Mouse (Mus musculus): ENCODE results near the gene Rbm24.

Rbm24 gene

DNA sequence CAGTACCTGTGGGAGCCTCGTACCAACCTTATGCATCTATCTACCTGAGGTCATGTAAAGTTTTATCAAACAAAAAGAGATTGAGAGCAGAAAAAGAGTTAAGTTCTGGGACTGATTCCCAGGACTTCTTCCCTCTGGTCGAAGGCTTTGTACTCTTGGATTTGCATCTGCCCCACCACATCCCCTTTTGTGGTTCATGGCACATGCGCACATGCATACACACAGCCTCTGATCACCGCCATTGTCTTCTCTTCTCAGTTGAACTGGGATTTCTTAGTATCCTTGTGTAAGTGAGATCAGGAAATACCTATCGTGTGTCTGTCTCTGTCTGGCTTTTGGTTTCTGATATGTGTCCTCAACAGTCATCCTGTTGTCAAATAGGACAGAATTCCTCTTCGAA lies 20.7 kb downstream of the Rbm24 start:
- DNase-seq (ENCODE audit: low spot score), result no peak

DNA sequence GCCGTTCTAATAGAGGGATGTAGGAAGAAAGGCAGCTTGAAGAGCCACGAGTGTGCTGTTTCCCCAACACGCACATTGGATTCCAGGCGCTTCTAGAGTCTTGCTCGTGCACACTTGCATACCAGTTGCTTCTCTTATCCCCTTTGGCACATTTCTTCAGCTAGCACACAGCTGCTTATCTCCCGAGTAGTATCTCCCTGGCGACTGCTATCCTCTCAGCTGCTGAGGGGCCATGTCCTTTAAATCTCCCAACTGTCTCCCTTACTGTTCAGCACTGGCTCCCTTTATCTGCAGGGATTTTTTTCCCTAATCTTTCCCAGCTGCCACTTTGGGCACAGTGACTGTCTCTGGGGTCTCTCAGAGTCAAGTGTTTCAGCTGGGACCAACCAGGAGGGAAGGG lies 25.8 kb downstream of the Rbm24 start:
- DNase-seq (ENCODE audit: low spot score), result no peak

GRCm38 (mm10) chr13:46446062-46446461 lies 27.8 kb downstream of the Rbm24 start:
- no peak for DNase-seq (ENCODE audit: low spot score)

DNA sequence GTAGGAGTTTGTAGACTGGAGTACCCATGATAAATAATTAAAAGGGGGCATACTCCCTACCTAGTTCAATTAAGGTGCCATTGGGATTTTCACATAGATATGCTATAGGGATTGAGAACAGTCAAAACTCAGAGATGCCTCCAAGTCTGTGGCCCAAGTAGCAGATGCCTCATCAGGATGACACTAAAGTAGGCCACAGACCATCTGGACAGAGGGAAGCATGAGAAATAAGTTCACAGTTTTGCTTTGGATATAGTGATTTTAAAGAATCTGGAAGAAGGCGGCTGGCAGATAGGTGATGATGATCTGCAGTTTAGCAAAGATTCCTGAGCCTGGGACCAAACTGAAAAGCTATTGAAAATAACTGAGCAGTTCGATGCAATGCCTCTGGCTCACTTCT lies 30.0 kb downstream of the Rbm24 start:
- no peak for DNase-seq (ENCODE audit: low spot score)

DNA sequence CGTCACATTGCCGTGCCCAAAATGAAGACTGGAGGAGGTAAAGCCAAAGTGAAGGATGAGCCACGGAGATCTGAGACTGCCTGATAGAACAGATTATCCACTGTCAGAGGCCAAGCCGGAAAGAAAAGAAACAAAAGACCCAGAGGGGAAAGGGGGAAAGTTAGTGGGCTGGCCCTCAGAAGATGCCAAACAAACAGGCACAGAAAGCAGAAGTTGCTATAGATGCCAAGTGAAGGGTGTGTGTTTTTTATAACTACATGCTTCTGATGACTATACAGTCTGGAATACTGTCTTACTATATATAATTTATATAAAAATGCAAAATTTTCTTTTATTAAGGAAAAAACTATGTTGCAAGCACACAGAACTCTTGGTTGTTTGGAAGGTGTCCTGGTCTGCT lies 31.7 kb downstream of the Rbm24 start:
- DNase-seq (ENCODE audit: low spot score), result no peak

DNA sequence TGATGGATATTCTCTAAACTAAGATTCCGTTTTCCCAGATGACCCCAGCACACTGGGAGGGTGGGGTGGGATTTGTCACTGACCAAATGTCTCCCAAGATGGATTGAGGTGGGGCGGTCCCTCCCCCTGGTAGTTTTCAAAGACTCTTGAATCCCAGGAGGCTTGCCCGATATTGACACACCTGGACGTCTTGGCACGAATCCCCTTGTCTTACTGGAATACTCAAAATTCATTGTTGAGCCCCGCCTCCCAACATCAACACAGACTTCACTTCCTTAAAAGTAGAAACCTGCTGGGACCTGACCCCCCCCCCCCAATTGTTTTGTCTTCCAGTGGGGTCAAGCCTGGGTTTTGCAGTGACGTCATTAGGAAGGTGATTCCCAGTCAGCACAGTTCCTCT lies 32.4 kb downstream of the Rbm24 start:
- no peak for DNase-seq (ENCODE audit: low spot score)

GRCm38 (mm10) chr13:46451548-46451947 lies 33.3 kb downstream of the Rbm24 start:
- DNase-seq (ENCODE audit: low spot score), result no peak

DNA sequence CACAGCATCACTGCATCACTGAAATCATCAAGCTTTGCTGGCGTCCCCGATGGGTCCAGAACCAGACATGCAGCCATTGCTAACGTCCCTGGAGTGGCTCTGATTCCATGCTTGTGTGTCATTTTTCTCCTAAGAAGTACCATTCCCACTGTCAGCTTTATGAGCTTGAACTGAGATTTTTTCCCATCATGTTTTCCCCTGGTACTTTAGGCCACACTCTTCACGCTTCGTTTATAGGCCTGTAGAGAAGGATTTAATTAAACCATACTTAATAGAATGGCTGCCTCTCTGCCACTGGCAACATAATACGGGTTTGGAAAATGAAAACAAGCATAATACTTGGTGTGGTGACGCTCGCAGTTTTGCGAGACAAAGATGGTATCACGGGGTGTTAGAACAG lies 41.3 kb downstream of the Rbm24 start:
- DNase-seq (ENCODE audit: low spot score), result no peak

GRCm38 (mm10) chr13:46462280-46462679 lies 44.0 kb downstream of the Rbm24 start:
- no peak for DNase-seq (ENCODE audit: low spot score)

DNA sequence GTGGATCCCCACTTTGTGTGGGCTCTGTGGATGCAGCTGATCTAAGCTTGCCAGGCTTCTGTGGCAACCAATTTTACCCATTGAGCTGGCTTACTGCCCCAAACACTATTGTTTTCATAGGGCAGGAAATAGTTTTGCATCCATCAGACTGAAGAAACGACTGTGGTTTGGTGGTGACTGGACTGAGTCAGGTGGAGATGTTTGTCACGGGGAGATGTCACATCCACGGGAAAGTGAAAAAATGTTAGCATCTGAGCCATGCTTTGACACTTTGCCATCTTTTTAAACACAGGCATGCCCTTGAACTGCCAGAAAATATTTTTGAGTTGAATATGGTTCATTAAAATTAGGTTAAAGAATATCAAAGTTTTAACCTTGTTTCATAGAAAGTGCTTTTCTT lies 45.5 kb downstream of the Rbm24 start:
- DNase-seq (ENCODE audit: low spot score), result no peak

GRCm38 (mm10) chr13:46468251-46468650 lies 50.0 kb downstream of the Rbm24 start:
- no peak for DNase-seq (ENCODE audit: low spot score)

DNA sequence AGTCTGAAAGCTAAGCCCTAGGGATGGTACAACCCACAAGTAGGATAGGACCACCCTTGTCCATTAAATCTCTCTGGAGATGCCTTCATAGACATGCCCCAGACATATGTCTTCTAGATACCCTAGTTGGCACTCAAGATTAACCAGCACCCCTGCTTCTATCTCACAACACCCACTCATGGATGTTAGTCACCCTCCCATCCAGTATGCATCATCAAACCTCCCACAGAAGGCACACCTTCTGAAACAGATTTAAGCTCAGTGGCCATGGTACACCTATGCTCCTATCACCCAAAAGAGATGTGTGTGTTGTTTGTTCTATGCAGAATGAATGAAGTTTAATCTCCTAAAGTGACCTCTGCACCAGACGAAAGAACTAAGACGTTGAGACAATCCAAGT lies 51.3 kb downstream of the Rbm24 start:
- no peak for DNase-seq (ENCODE audit: low spot score)

Data from T-cell, adult 2 months (primary cell).